Mouse (Mus musculus): ENCODE results near the gene Myom1.

The Myom1 gene

GRCm38 (mm10) chr17:71059213-71059612, 56.8 kb downstream of the Myom1 start:
- no peak for DNase-seq (ENCODE audit: low spot score)

DNA sequence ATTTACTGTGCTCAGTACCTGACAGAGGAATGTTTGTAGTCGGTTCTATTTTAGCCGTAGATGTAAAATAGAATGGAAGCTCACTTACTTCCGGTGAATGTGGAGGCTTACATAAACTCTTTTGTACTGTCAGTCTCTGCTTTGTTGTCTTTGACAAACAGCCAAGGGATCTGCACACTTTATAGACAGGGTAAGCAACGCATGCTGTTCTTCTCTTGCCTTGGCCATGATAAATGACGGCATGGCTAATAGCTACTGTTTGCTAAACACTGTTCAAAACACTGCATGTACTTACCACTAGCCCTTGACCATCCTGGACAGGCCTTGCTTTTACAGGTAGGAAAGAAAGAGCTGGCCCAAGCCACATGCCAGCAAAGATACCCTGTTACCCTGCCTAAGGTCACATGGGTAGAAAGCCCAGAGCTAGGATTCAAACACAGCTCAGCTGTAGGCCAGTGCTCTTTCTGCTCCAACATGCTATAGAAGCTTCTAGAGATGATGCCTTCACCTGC, 59.7 kb downstream of the Myom1 start:
- DNase-seq (ENCODE audit: low spot score), result no peak

GRCm38 (mm10) chr17:71062870-71063602, 60.6 kb downstream of the Myom1 start:
- DNase-seq (ENCODE audit: low spot score), result no peak

GRCm38 (mm10) chr17:71064463-71065014, 62.1 kb downstream of the Myom1 start:
- DNase-seq (ENCODE audit: low spot score), result no peak

DNA sequence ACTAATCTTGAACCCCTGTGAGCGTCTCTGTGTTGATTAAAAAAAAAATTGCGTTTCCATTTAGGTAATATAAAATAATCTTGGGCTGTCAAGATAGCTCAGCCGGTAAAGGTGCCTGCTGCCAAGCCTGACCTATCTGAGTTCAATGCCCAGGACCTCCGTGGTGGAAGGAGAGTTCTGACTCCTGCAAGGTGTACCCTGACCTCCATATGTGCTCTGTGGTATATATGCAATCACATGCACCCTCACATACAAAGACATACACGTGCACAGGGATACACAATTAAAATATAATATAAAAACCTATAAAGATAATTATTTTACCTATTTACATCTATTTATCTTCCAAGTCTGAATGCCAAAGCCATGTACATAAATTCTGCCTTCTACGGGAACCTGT, 62.7 kb downstream of the Myom1 start:
- no peak for DNase-seq (ENCODE audit: low spot score)

- DNase-seq (ENCODE audit: low spot score), result no peak
Measured at GRCm38 (mm10) chr17:71069176-71069575, 66.7 kb downstream of the Myom1 start.

- no peak for DNase-seq (ENCODE audit: low spot score)
Measured at GRCm38 (mm10) chr17:71071958-71072357, 69.5 kb downstream of the Myom1 start.

GRCm38 (mm10) chr17:71074386-71074785, 72.0 kb downstream of the Myom1 start:
- DNase-seq (ENCODE audit: low spot score), result no peak

DNA sequence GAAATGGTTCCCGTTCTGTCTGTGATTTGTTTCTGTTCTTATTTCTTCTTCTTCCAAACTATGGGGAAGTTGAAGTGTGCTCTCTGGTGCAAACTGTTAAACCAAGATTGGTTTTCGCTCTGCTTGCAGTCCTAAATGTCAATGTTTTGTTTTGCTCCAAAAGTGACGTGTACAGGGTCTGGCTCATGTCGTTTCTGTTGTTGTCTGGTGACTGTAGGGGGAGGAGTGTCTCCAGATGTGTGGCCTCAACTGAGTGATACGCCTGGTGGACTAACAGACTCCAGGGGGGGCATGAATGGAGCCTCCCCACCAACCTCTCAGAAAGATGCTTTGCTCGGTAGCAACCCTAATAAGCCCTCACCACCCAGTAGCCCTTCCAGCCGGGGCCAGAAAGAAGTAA, 79.6 kb downstream of the Myom1 start:
- no peak for DNase-seq (ENCODE audit: low spot score)

DNA sequence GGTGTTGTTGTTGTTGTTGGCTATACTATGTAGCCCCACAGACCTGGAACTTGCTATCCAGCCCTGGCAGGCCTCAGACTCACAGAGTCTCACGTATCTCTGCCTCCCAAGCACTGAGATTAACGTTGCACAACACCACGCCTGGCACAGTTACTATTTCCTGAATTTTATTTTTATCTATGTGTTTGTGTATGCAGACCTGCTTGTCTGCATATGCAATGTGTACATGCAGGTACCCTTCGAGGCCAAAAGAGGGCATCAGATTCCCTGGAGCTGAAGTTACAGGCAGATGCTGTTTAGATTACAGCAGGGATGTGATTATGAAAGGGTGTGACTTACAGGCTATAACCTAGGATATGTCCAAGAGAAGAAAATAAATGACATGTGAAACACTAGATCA, 84.5 kb downstream of the Myom1 start:
- no peak for DNase-seq (ENCODE audit: low spot score)

- no peak for DNase-seq (ENCODE audit: low spot score)
Measured at GRCm38 (mm10) chr17:71087396-71088153, 85.1 kb downstream of the Myom1 start.

DNA sequence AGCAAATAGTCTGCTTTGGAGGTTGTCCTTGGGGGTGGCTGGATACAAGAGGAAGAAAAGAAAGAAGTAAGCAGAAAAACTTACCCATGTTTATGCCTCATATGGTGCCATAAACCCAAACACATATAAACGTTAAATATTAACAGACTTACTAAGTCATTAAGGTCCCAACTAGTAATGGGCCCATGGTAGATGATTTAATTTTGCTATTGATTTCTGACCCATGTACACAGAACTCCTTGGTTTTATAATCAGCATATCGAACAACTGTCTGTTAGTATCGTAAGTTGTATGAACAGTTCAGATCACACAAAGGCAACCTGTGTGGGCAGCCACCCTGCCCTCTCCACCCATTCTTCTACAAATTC, 85.7 kb downstream of the Myom1 start:
- DNase-seq (ENCODE audit: low spot score), result no peak

- no peak for DNase-seq (ENCODE audit: low spot score)
Measured at GRCm38 (mm10) chr17:71088991-71089434, 86.6 kb downstream of the Myom1 start.

GRCm38 (mm10) chr17:71089781-71090480, 87.5 kb downstream of the Myom1 start:
- no peak for DNase-seq (ENCODE audit: low spot score)

GRCm38 (mm10) chr17:71091024-71091423, 88.6 kb downstream of the Myom1 start:
- no peak for DNase-seq (ENCODE audit: low spot score)

DNA sequence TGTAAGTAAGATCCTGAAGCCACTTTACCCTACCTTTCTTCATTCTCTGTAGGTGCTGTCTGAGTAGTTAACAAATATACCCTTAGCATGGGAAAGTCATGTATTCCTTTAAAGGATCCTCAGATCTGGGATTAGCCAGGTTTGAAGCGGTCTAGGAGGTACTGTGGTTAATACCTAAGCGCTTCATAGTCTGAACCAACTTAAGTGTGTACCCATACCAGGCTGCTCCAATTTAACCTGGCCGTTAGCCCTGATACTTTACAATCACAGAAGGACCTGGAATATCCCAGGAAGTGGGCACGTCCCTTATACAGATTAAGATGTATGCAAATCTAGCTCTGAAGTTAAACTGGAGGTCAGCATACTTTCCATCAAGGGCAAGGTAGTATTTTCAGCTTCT, 89.9 kb downstream of the Myom1 start:
- DNase-seq (ENCODE audit: low spot score), result no peak

GRCm38 (mm10) chr17:71093793-71094192, 91.4 kb downstream of the Myom1 start:
- no peak for DNase-seq (ENCODE audit: low spot score)

GRCm38 (mm10) chr17:71094438-71094837, 92.0 kb downstream of the Myom1 start:
- DNase-seq (ENCODE audit: low spot score), result no peak

DNA sequence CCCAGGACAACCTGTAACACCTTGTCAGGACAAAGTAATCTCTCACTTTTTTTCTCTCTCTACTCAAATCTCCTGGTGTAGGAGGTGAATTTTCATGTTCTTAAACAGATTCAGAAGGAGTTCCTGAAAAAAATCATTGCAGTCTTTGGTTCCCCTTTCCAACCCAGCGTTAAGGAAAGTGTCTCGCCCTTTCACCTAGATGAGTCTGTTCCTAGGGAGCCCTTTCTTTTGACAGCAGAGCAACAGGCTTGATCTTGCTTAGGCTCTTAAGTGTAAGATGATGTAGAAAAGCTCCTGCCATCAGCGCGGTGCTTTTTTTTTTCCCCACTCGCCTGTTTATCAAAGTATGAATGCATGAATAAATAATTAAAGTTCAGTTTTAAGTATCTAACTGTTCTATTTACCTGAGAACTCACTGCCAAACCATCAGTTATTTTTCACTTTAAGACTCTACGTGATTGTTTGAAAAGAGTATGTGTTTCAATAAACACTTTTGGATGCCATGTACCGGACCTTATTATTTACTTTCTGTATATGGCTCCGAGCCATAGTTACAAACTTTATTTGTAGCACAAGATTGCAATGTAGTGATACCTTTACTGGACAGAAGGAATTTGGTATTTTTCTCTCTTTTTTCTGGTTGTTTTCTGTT, 94.2 kb downstream of the Myom1 start:
- no peak for DNase-seq (ENCODE audit: low spot score)

GRCm38 (mm10) chr17:71097209-71097597, 94.8 kb downstream of the Myom1 start:
- DNase-seq (ENCODE audit: low spot score), result no peak

GRCm38 (mm10) chr17:71098606-71099005, 96.2 kb downstream of the Myom1 start:
- no peak for DNase-seq (ENCODE audit: low spot score)

Data from layer of hippocampus, adult 9-10 months (tissue).